Mouse (Mus musculus): ENCODE data around the gene 4931406P16Rik. TPM values are rescaled to one million over a fixed set of nuclear protein-coding genes. Genes with fewer than 3 reads are reported as not detected.

4931406P16Rik gene
- polyA plus RNA-seq, 1 experiment: 45.5 TPM

DNA sequence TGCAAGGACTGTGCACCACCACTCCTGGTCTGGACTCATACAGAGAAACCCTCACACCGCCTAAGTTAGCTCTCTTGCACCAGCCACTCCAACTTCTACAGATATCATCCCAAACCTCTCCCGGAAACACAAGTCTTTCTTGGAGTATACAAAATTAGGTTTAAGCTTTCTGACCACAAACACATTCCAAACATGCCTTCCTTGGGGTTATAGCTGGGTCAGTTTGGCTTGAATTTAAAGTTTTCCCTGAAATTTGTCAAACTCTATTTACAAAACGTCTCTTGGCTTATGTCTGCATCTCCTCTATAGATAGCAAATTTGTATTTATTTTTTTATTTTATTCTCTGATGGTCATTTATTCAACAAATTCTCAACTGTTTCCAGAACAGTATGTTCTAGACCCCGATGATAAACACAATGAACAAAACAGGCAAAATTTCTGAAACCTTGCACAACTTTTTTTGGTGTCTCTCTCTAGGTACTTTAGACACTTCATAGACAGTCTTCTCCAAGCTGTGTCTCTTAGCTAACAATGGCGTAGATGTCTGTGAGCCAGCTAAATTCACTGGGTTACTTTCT is 4.1 kb downstream of the 4931406P16Rik start:
- no peak for DNase-seq (ENCODE audit: low read depth)
- TF ChIP-seq POLR2A (IDR thresholded peaks at IDR 0.05; ENCODE audit: borderline replicate concordance, extremely low read depth, insufficient read depth, insufficient read length, poor library complexity, severe bottlenecking): no peak
- no peak for TF ChIP-seq CTCF (IDR thresholded peaks at IDR 0.05; ENCODE audit: borderline replicate concordance, extremely low read depth, insufficient read depth, insufficient read length)

- no peak for TF ChIP-seq CTCF (IDR thresholded peaks at IDR 0.05; ENCODE audit: borderline replicate concordance, extremely low read depth, insufficient read depth, insufficient read length)
- TF ChIP-seq POLR2A (IDR thresholded peaks at IDR 0.05; ENCODE audit: borderline replicate concordance, extremely low read depth, insufficient read depth, insufficient read length, poor library complexity, severe bottlenecking): no peak
- DNase-seq (ENCODE audit: low read depth): no peak
Measured at GRCm38 (mm10) chr7:34308586-34308985, 4.8 kb downstream of the 4931406P16Rik start.

- no peak for DNase-seq (ENCODE audit: low read depth)
Measured at GRCm38 (mm10) chr7:34305454-34305853, 7.9 kb downstream of the 4931406P16Rik start.

GRCm38 (mm10) chr7:34302651-34303050 is 10.7 kb downstream of the 4931406P16Rik start:
- no peak for DNase-seq (ENCODE audit: low read depth)
- no peak for TF ChIP-seq CTCF (IDR thresholded peaks at IDR 0.05; ENCODE audit: borderline replicate concordance, extremely low read depth, insufficient read depth, insufficient read length)
- TF ChIP-seq POLR2A (IDR thresholded peaks at IDR 0.05; ENCODE audit: borderline replicate concordance, extremely low read depth, insufficient read depth, insufficient read length, poor library complexity, severe bottlenecking): no peak

More at GRCm38 (mm10) chr7:34305454-34305853, 7.9 kb downstream of the 4931406P16Rik start:
- TF ChIP-seq POLR2A (IDR thresholded peaks at IDR 0.05; ENCODE audit: borderline replicate concordance, extremely low read depth, insufficient read depth, insufficient read length, poor library complexity, severe bottlenecking) (no peak), CTCF (IDR thresholded peaks at IDR 0.05; ENCODE audit: borderline replicate concordance, extremely low read depth, insufficient read depth, insufficient read length) (no peak)

GRCm38 (mm10) chr7:34301952-34302351 is 11.4 kb downstream of the 4931406P16Rik start:
- TF ChIP-seq POLR2A (IDR thresholded peaks at IDR 0.05; ENCODE audit: borderline replicate concordance, extremely low read depth, insufficient read depth, insufficient read length, poor library complexity, severe bottlenecking): no peak
- no peak for TF ChIP-seq CTCF (IDR thresholded peaks at IDR 0.05; ENCODE audit: borderline replicate concordance, extremely low read depth, insufficient read depth, insufficient read length)

GRCm38 (mm10) chr7:34298818-34299217 is 14.5 kb downstream of the 4931406P16Rik start:
- TF ChIP-seq CTCF (IDR thresholded peaks at IDR 0.05; ENCODE audit: borderline replicate concordance, extremely low read depth, insufficient read depth, insufficient read length): no peak
- no peak for TF ChIP-seq POLR2A (IDR thresholded peaks at IDR 0.05; ENCODE audit: borderline replicate concordance, extremely low read depth, insufficient read depth, insufficient read length, poor library complexity, severe bottlenecking)
- DNase-seq (ENCODE audit: low read depth): no peak

More at GRCm38 (mm10) chr7:34301952-34302351, 11.4 kb downstream of the 4931406P16Rik start:
- no peak for DNase-seq (ENCODE audit: low read depth)

- DNase-seq (ENCODE audit: low read depth): no peak
- TF ChIP-seq CTCF (IDR thresholded peaks at IDR 0.05; ENCODE audit: borderline replicate concordance, extremely low read depth, insufficient read depth, insufficient read length) (no peak), POLR2A (IDR thresholded peaks at IDR 0.05; ENCODE audit: borderline replicate concordance, extremely low read depth, insufficient read depth, insufficient read length, poor library complexity, severe bottlenecking) (no peak)
Measured at GRCm38 (mm10) chr7:34296124-34296523, 17.2 kb downstream of the 4931406P16Rik start.

GRCm38 (mm10) chr7:34292633-34293032 is 20.7 kb downstream of the 4931406P16Rik start:
- no peak for TF ChIP-seq CTCF (IDR thresholded peaks at IDR 0.05; ENCODE audit: borderline replicate concordance, extremely low read depth, insufficient read depth, insufficient read length)
- no peak for DNase-seq (ENCODE audit: low read depth)

DNA sequence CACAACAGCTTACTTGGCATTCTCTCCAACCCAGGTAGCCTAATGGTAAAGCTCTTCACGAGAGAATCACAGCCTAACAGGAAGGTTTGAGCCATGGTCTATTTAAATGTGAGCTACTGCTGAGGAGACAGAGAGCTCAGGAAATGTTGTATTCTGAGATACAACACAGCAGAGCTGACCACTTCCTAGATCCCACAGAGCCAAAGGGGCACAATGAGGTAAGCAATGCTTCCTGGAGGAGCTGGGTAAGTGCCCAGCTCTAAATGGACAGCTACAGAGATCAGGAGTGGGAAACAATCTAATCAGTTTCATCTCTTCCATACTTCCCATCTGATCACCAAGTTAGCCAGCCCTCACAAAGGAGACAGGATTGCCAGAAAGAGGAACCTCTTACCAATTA is 22.1 kb downstream of the 4931406P16Rik start:
- TF ChIP-seq CTCF (IDR thresholded peaks at IDR 0.05; ENCODE audit: borderline replicate concordance, extremely low read depth, insufficient read depth, insufficient read length): no peak
- no peak for TF ChIP-seq POLR2A (IDR thresholded peaks at IDR 0.05; ENCODE audit: borderline replicate concordance, extremely low read depth, insufficient read depth, insufficient read length, poor library complexity, severe bottlenecking)
- DNase-seq (ENCODE audit: low read depth): no peak

DNA sequence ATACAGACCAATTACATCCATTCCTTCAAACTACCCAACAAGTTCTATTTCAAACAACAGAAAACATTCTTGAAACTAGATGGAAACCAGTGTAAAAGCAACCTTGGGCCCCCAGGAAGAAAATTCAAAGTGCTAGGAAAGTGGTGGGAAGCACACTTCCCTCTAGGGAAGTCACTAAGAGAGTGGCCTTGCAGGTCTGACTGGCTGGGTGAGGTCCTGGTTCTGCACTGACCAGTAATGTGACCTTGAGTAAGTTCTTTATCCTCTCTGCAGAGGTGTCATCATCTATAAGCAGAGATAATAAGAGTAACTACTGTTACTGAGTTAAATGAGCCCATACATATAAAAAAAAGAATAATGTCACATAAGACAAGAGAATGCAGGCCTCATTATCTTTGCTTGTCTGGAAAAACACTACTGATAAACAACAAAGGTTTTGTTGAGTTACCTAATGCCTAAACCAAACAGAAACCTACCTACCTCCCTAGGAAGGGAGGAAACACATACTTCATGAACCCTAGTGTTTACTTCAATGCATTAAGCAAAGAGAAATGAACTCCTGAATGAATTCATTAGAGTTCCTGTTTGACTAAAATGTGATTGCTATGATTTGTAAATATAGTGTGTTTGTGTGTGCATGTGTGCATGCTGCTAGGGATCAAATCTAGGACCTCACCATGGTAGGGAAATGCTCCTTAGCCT is 22.8 kb downstream of the 4931406P16Rik start:
- no peak for TF ChIP-seq POLR2A (IDR thresholded peaks at IDR 0.05; ENCODE audit: borderline replicate concordance, extremely low read depth, insufficient read depth, insufficient read length, poor library complexity, severe bottlenecking)
- no peak for DNase-seq (ENCODE audit: low read depth)

- TF ChIP-seq POLR2A (IDR thresholded peaks at IDR 0.05; ENCODE audit: borderline replicate concordance, extremely low read depth, insufficient read depth, insufficient read length, poor library complexity, severe bottlenecking) (no peak), CTCF (IDR thresholded peaks at IDR 0.05; ENCODE audit: borderline replicate concordance, extremely low read depth, insufficient read depth, insufficient read length) (no peak)
- no peak for DNase-seq (ENCODE audit: low read depth)
Measured at GRCm38 (mm10) chr7:34277656-34278055, 35.7 kb downstream of the 4931406P16Rik start.

GRCm38 (mm10) chr7:34276066-34276465 is 37.3 kb downstream of the 4931406P16Rik start:
- DNase-seq (ENCODE audit: low read depth): no peak
- TF ChIP-seq CTCF (IDR thresholded peaks at IDR 0.05; ENCODE audit: borderline replicate concordance, extremely low read depth, insufficient read depth, insufficient read length) (no peak), POLR2A (IDR thresholded peaks at IDR 0.05; ENCODE audit: borderline replicate concordance, extremely low read depth, insufficient read depth, insufficient read length, poor library complexity, severe bottlenecking) (no peak)

All from brain, embryonic 14.5 days (tissue).